Mouse (Mus musculus): ENCODE results near the gene Spdye4c.

Gene Spdye4c

GRCm38 (mm10) chr2:128590909-128591308, at the start of gene Spdye4c:
Gene Spdye4c (plus strand): TSS chr2:128591209.
- DNase-seq, result no peak

- no peak for DNase-seq
Observed at GRCm38 (mm10) chr2:128543495-128543894, 47.5 kb upstream of the Spdye4c start.

- DNase-seq, result peak in 1 of 2 experiments; percentile 33
Observed at GRCm38 (mm10) chr2:128544421-128545137, 46.4 kb upstream of the Spdye4c start.

GRCm38 (mm10) chr2:128545447-128545846, 45.6 kb upstream of the Spdye4c start:
- DNase-seq, result no peak

- DNase-seq, result no peak
Observed at GRCm38 (mm10) chr2:128547079-128547478, 43.9 kb upstream of the Spdye4c start.

- DNase-seq, result no peak
Observed at GRCm38 (mm10) chr2:128548262-128548661, 42.7 kb upstream of the Spdye4c start.

GRCm38 (mm10) chr2:128549561-128549960, 41.4 kb upstream of the Spdye4c start:
- no peak for DNase-seq

GRCm38 (mm10) chr2:128549963-128550362, 41.0 kb upstream of the Spdye4c start:
- DNase-seq, result no peak

GRCm38 (mm10) chr2:128552080-128552791, 38.8 kb upstream of the Spdye4c start:
- DNase-seq, result no peak

GRCm38 (mm10) chr2:128552798-128553720, 38.0 kb upstream of the Spdye4c start:
- DNase-seq, result no peak

- no peak for DNase-seq
Observed at GRCm38 (mm10) chr2:128555082-128555481, 35.9 kb upstream of the Spdye4c start.

GRCm38 (mm10) chr2:128564195-128564594, 26.8 kb upstream of the Spdye4c start:
- DNase-seq, result no peak

GRCm38 (mm10) chr2:128565904-128566303, 25.1 kb upstream of the Spdye4c start:
- no peak for DNase-seq

GRCm38 (mm10) chr2:128566304-128567147, 24.5 kb upstream of the Spdye4c start:
- peak; percentile 11 to 32 for DNase-seq

GRCm38 (mm10) chr2:128568018-128568417, 23.0 kb upstream of the Spdye4c start:
- DNase-seq, result peak in 1 of 2 experiments; percentile 6

- no peak for DNase-seq
Observed at GRCm38 (mm10) chr2:128568490-128568889, 22.5 kb upstream of the Spdye4c start.

- DNase-seq, result no peak
Observed at GRCm38 (mm10) chr2:128571001-128571400, 20.0 kb upstream of the Spdye4c start.

- DNase-seq, result peak; percentile 57 to 83
Observed at GRCm38 (mm10) chr2:128572726-128573624, 18.0 kb upstream of the Spdye4c start.

GRCm38 (mm10) chr2:128582881-128583280, 8.1 kb upstream of the Spdye4c start:
- no peak for DNase-seq

GRCm38 (mm10) chr2:128592301-128592700, 1.3 kb downstream of the Spdye4c start:
- no peak for DNase-seq

GRCm38 (mm10) chr2:128601534-128601933, 10.5 kb downstream of the Spdye4c start:
- DNase-seq, result no peak

All from kidney, adult 8-10 months (tissue).